Mouse (Mus musculus): ENCODE measurements around the gene Kank1. TPM values are rescaled to one million over a fixed set of nuclear protein-coding genes. Genes with fewer than 3 reads are reported as not detected.

Gene Kank1
- polyA plus RNA-seq, 1 experiment = 30.6 TPM

DNA sequence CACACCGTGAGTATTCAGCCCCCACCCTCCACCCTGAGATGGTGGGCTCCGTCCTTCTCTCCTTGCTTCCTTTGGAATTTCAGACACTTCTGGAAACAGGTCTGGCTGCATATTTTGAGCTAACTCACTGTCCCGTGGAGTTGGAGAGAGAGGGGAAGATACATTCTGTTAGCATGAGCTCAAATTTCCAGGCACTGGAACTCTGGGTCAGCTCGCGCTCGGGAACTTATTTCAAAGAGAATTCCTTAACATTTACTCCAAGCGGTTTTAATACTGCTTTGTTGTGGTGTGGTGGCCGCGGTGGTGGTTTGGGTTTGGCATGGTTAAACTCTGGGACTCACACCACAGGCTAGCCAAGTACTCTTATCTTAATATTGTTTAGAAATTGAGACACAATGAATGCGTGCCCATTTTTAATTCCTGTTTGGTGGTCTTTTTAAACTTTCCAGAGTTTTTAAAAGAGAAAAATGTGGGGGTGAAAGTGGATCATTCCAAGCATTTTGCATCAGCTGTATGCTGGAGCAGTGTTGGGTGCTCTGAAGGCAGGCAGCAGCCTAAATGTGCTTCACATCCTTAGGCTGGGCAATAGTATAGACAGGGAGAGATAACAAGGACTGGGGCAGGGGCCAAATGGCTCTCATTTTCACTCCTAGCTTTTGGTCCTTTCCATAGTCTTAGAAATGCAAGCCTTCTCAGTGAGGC lies 170.6 kb downstream of the Kank1 start:
- H3K27ac ChIP-seq (ENCODE audit: insufficient read depth, low read length) = peak overlapping the region; percentile 54
- H3K4me1 ChIP-seq (ENCODE audit: control insufficient read depth, insufficient read depth, low read length) = peaks cover 2% of the 10 kb centered on the region; the same call in 1 of the 2 replicates
- H3K4me3 ChIP-seq (ENCODE audit: insufficient read depth, low read length) = peak overlapping the region; percentile 52
- no peak for TF ChIP-seq POLR2A (IDR thresholded peaks at IDR 0.05; ENCODE audit: low read depth, low read length)
- TF ChIP-seq CTCF (IDR thresholded peaks at IDR 0.05; ENCODE audit: borderline replicate concordance, insufficient read depth, low read length) = no peak

DNA sequence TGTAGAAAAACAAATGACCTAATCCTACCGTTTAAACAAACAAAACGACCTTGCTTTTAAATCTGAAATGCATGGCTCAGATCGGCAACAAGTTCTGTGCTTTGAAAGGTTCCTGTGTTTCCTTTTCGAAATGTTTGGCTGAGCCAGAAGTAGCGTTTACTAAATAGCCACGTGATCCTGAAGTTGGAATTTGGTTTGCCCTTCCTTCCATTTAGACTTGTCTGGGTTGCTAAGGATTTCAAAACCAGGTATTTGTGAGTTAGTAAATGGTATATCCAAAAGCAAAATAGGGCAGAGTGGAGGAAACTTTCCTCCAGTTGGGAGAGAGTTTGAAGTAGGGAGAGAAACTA lies 171.1 kb downstream of the Kank1 start:
- Histone ChIP-seq H3K4me3 (ENCODE audit: insufficient read depth, low read length) (peak overlapping the region; percentile 52), H3K27ac (ENCODE audit: insufficient read depth, low read length) (peak overlapping the region; percentile 54), H3K4me1 (ENCODE audit: control insufficient read depth, insufficient read depth, low read length) (peaks cover 2% of the 10 kb centered on the region; the same call in 1 of the 2 replicates)
- TF ChIP-seq POLR2A (IDR thresholded peaks at IDR 0.05; ENCODE audit: low read depth, low read length) = peak; percentile 30; the same call in 1 of the 2 replicates
- no peak for TF ChIP-seq CTCF (IDR thresholded peaks at IDR 0.05; ENCODE audit: borderline replicate concordance, insufficient read depth, low read length)

- TF ChIP-seq POLR2A (IDR thresholded peaks at IDR 0.05; ENCODE audit: low read depth, low read length) (no peak), CTCF (IDR thresholded peaks at IDR 0.05; ENCODE audit: borderline replicate concordance, insufficient read depth, low read length) (no peak)
- Histone ChIP-seq H3K4me3 (ENCODE audit: insufficient read depth, low read length) (no peak overlapping the region), H3K27ac (ENCODE audit: insufficient read depth, low read length) (no peak overlapping the region), H3K4me1 (ENCODE audit: control insufficient read depth, insufficient read depth, low read length) (peaks cover 2% of the 10 kb centered on the region; the same call in 1 of the 2 replicates)
These were observed 172.5 kb downstream of the Kank1 start for GRCm38 (mm10) chr19:25409239-25409638.

DNA sequence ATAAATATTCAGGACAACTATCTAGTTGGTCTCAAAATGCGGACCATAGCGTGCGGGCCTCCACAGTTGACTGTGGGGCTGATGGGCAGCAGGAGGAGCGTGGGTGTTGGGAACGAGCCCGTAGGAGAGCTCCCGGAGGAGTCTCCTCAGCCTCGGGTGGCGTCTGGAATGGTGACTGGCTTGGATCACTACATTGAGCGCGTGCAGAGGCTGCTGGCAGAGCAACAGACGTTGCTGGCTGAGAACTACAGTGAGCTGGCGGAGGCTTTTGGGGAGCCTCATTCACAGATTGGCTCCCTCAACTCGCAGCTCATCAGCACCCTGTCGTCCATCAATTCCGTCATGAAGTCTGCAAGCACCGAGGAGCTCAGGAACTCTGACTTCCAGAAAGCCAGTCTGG lies 174.6 kb downstream of the Kank1 start:
- no peak overlapping the region for H3K4me3 ChIP-seq (ENCODE audit: insufficient read depth, low read length)
- peaks cover 9% of the 10 kb centered on the region for H3K4me1 ChIP-seq (ENCODE audit: control insufficient read depth, insufficient read depth, low read length)
- TF ChIP-seq POLR2A (IDR thresholded peaks at IDR 0.05; ENCODE audit: low read depth, low read length) = no peak
- TF ChIP-seq CTCF (IDR thresholded peaks at IDR 0.05; ENCODE audit: borderline replicate concordance, insufficient read depth, low read length) = no peak
- no peak overlapping the region for H3K27ac ChIP-seq (ENCODE audit: insufficient read depth, low read length)

DNA sequence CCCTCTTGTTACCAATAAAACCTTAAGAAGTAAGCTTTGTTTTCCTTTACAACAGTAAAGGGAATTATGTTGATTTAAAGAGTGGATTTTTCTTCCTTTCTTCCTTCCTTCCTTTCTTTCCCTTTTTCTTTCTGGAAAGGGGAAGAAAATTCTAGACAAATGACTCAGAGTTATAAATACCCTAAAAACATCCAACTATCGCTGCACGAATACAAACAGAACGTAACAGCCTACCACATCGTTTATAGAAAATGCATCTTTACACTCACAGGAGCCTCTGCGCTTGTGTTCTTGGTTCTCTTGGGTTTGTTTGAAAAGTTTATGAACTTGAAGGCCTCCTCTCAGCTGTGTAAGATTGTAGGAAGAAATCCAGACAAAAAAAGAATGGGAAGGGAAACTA lies 178.7 kb downstream of the Kank1 start:
- TF ChIP-seq CTCF (IDR thresholded peaks at IDR 0.05; ENCODE audit: borderline replicate concordance, insufficient read depth, low read length) (no peak), POLR2A (IDR thresholded peaks at IDR 0.05; ENCODE audit: low read depth, low read length) (no peak)
- Histone ChIP-seq H3K4me1 (ENCODE audit: control insufficient read depth, insufficient read depth, low read length) (peaks cover 7% of the 10 kb centered on the region), H3K4me3 (ENCODE audit: insufficient read depth, low read length) (no peak overlapping the region), H3K27ac (ENCODE audit: insufficient read depth, low read length) (peak overlapping the region; percentile 73)

GRCm38 (mm10) chr19:25417671-25418070 lies 180.9 kb downstream of the Kank1 start:
- no peak overlapping the region for H3K27ac ChIP-seq (ENCODE audit: insufficient read depth, low read length)
- no peak overlapping the region for H3K4me3 ChIP-seq (ENCODE audit: insufficient read depth, low read length)
- peaks cover 7% of the 10 kb centered on the region for H3K4me1 ChIP-seq (ENCODE audit: control insufficient read depth, insufficient read depth, low read length)
- TF ChIP-seq CTCF (IDR thresholded peaks at IDR 0.05; ENCODE audit: borderline replicate concordance, insufficient read depth, low read length) (no peak), POLR2A (IDR thresholded peaks at IDR 0.05; ENCODE audit: low read depth, low read length) (no peak)

- no peak for TF ChIP-seq CTCF (IDR thresholded peaks at IDR 0.05; ENCODE audit: borderline replicate concordance, insufficient read depth, low read length)
- no peak for TF ChIP-seq POLR2A (IDR thresholded peaks at IDR 0.05; ENCODE audit: low read depth, low read length)
- Histone ChIP-seq H3K4me3 (ENCODE audit: insufficient read depth, low read length) (no peak overlapping the region), H3K27ac (ENCODE audit: insufficient read depth, low read length) (no peak overlapping the region), H3K4me1 (ENCODE audit: control insufficient read depth, insufficient read depth, low read length) (peaks cover 3% of the 10 kb centered on the region; the same call in 1 of the 2 replicates)
These were observed 183.2 kb downstream of the Kank1 start for GRCm38 (mm10) chr19:25419983-25420382.

DNA sequence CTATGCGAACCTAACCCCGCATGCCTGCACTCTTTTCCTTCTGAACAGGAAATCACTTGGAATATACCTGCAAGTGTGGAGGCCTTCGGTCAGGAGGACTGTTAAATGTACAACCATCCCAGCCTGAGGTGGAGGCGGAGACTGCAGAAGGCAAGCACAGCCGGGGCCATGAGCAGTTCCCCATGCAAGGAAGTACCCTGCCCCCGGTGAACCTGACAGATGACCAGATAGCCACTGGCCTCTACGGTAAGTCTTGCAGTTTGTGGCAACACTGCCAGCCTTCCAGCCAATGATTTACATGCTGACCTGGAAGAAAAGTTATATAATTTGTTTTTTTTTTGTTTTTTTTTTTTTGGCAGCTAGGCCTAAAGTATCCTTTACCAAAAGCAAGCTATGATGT lies 185.3 kb downstream of the Kank1 start:
- no peaks in the 10 kb centered on the region for H3K4me1 ChIP-seq (ENCODE audit: control insufficient read depth, insufficient read depth, low read length)
- H3K27ac ChIP-seq (ENCODE audit: insufficient read depth, low read length) = no peak overlapping the region
- TF ChIP-seq CTCF (IDR thresholded peaks at IDR 0.05; ENCODE audit: borderline replicate concordance, insufficient read depth, low read length) (no peak), POLR2A (IDR thresholded peaks at IDR 0.05; ENCODE audit: low read depth, low read length) (no peak)
- H3K4me3 ChIP-seq (ENCODE audit: insufficient read depth, low read length) = no peak overlapping the region

GRCm38 (mm10) chr19:25423371-25423770 lies 186.6 kb downstream of the Kank1 start:
- Histone ChIP-seq H3K27ac (ENCODE audit: insufficient read depth, low read length) (no peak overlapping the region), H3K4me3 (ENCODE audit: insufficient read depth, low read length) (no peak overlapping the region), H3K4me1 (ENCODE audit: control insufficient read depth, insufficient read depth, low read length) (peaks cover 3% of the 10 kb centered on the region)
- no peak for TF ChIP-seq CTCF (IDR thresholded peaks at IDR 0.05; ENCODE audit: borderline replicate concordance, insufficient read depth, low read length)
- TF ChIP-seq POLR2A (IDR thresholded peaks at IDR 0.05; ENCODE audit: low read depth, low read length) = no peak

GRCm38 (mm10) chr19:25426431-25426830 lies 189.7 kb downstream of the Kank1 start:
- H3K4me3 ChIP-seq (ENCODE audit: insufficient read depth, low read length) = no peak overlapping the region
- TF ChIP-seq POLR2A (IDR thresholded peaks at IDR 0.05; ENCODE audit: low read depth, low read length) (no peak), CTCF (IDR thresholded peaks at IDR 0.05; ENCODE audit: borderline replicate concordance, insufficient read depth, low read length) (no peak)
- no peak overlapping the region for H3K27ac ChIP-seq (ENCODE audit: insufficient read depth, low read length)
- H3K4me1 ChIP-seq (ENCODE audit: control insufficient read depth, insufficient read depth, low read length) = peaks cover 5% of the 10 kb centered on the region

All from embryonic fibroblast, embryonic 13.5 days (primary cell).